Mouse (Mus musculus) neural tube, embryonic 14.5 days (tissue): ENCODE results near the gene Rimbp2. TPM values are rescaled to one million over a fixed set of nuclear protein-coding genes. Genes with fewer than 3 reads are reported as not detected.
A peak's percentile ranks its signal among the peaks of the same experiment; 100 is the strongest.

Experiments used
- ATAC-seq: fragments of 200-750 bp; cut with Nextera tagmentation; 2 replicates; pipeline ENCODE4 v1.8.0; 2017; ENCODE audit warnings: low read depth, mild to moderate bottlenecking, moderate TSS enrichment, moderate library complexity
- H3K27ac ChIP-seq: fragments of 300-500 bp; sonication (generic); 2 replicates; pipeline ENCODE4 v1.5.1; 2014; ENCODE audit warnings: low read depth, mild to moderate bottlenecking, control low read depth, low read length, moderate library complexity, mixed read lengths
- H3K27me3 ChIP-seq: fragments of 300-500 bp; sonication (generic); 2 replicates; pipeline ENCODE4 v1.6.1; 2014; ENCODE audit warnings: low read length; ENCODE audit not compliant: control insufficient read depth, insufficient read depth
- H3K36me3 ChIP-seq: fragments of 300-500 bp; sonication (generic); 2 replicates; pipeline ENCODE4 v1.6.1; 2014; ENCODE audit warnings: low read length, mixed read lengths; ENCODE audit not compliant: control insufficient read depth, insufficient read depth
- H3K4me1 ChIP-seq: fragments of 300-500 bp; sonication (generic); 2 replicates; pipeline ENCODE4 v1.6.1; 2014; ENCODE audit warnings: low read length; ENCODE audit not compliant: control insufficient read depth, insufficient read depth
- H3K4me2 ChIP-seq: fragments of 300-500 bp; sonication (generic); 2 replicates; pipeline ENCODE4 v1.6.1; 2014; ENCODE audit warnings: mild to moderate bottlenecking, low read depth, low read length, control low read depth
- H3K4me3 ChIP-seq: fragments of 300-500 bp; sonication (generic); 2 replicates; pipeline ENCODE4 v1.5.1; 2014; ENCODE audit warnings: low read depth, low read length, control low read depth, mixed read lengths
- H3K9ac ChIP-seq: fragments of 300-500 bp; sonication (generic); replicated peaks from 2 replicates; pipeline ENCODE4 v1.6.1; 2014; ENCODE audit warnings: low read depth, mild to moderate bottlenecking, control low read depth, low read length, mixed read lengths
- H3K9me3 ChIP-seq: fragments of 300-500 bp; sonication (generic); 2 replicates; pipeline ENCODE4 v1.6.1; 2016; ENCODE audit warnings: low read length; ENCODE audit not compliant: control insufficient read depth
- WGBS: fragments of 180-500 bp; shearing (Covaris S2); extraction: QIAGEN DNeasy Blood & Tissue Kit; methylation state at CpG from one replicate; pipeline ENCODE4 v1.1.7; 2014; 5-methylcytosine and 5-hydroxymethylcytosine counted together
- polyA plus RNA-seq: library from polyadenylated mRNA; unstranded; fragments of >200 nt; fragmentation: Nextera tagmentation; extraction: Ambion mirVana; gene quantifications from 2 replicates; pipeline ENCODE4 v1.2.1, GENCODE M21; 2014

Gene Rimbp2
- polyA plus RNA-seq, 1 experiment from 2014 or later: 8.0 TPM

DNA sequence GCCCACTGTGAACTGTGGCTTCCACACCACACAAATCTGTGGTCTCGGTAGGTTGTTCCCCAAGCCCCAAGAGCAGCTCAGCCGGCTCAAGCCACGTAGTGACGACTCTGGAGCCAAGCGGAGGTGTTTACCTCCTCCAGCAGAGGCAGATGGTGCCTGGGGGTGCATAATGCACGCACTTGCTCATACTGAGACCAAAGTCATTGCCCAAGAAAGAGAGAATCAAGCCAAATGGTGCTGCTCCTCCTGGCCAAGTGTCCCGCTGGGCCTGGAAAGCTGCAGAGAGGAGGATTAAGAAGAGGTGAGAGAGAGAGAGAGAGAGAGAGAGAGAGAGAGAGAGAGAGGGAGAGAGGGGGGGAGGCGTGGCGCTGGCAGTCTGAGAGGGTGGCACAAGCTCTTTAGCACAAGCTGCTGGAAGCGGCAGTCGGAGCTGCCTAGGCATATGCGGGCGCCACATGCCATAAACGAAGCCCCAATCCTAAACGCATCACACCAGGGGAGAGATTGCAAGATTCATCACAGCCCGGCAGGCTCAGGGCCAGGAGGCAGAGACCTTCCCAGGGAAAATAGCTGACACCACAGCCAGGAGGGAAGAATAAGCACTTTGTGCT is 75.8 kb downstream of the Rimbp2 start:
- H3K4me2 ChIP-seq: no peak overlapping the region
- WGBS: 20% methylated on average over 16 of the region's 16 CpGs

GRCm38 (mm10) chr5:128871706-128872105 is 81.6 kb downstream of the Rimbp2 start:
- ATAC-seq: no peak
- Histone ChIP-seq H3K9me3 (no peaks in the 10 kb centered on the region), H3K36me3 (no peaks in the 10 kb centered on the region), H3K4me1 (no peaks in the 10 kb centered on the region), H3K9ac (no peak overlapping the region), H3K4me2 (no peak overlapping the region), H3K27me3 (no peaks in the 10 kb centered on the region), H3K4me3 (no peak overlapping the region), H3K27ac (no peak overlapping the region)
- 62% methylated on average over 3 of the region's 3 CpGs for whole genome bisulfite sequencing

More for the DNA sequence above, 75.8 kb downstream of the Rimbp2 start:
- Histone ChIP-seq H3K4me1 (peaks cover 9% of the 10 kb centered on the region), H3K27ac (peak overlapping the region; percentile 48; the same call in 1 of the 2 replicates), H3K4me3 (no peak overlapping the region), H3K9ac (no peak overlapping the region; the same call in 1 of the 2 replicates), H3K27me3 (no peaks in the 10 kb centered on the region), H3K9me3 (no peaks in the 10 kb centered on the region), H3K36me3 (no peaks in the 10 kb centered on the region)
- ATAC-seq: peak; percentile 65; the same call in 1 of the 2 replicates

DNA sequence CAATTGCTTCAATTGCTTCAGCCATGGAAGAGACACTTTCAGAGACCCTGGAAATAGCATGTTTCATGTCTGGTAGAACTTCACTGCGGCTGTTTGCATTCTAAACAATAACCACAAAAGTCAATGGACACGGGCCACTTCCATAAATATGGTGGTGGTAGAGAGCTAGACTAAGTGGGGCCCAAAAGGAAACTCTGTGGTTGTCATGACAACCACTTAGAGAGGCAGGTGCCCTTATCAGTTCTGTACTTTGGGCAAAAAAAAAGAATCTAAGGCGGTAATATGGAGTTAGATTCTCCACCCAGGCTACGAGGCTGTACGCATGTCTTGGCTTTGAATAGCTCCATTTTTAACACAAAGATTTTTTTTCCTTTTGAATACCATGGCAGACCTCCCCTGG is 86.5 kb downstream of the Rimbp2 start:
- H3K27me3 ChIP-seq: no peaks in the 10 kb centered on the region
- H3K9ac ChIP-seq: no peak overlapping the region
- no peak overlapping the region for H3K4me3 ChIP-seq
- 68% methylated on average over 5 of the region's 5 CpGs for WGBS
- H3K27ac ChIP-seq: no peak overlapping the region
- ATAC-seq: no peak
- no peak overlapping the region for H3K4me2 ChIP-seq
- no peaks in the 10 kb centered on the region for H3K4me1 ChIP-seq
- no peaks in the 10 kb centered on the region for H3K36me3 ChIP-seq
- no peaks in the 10 kb centered on the region for H3K9me3 ChIP-seq

- Histone ChIP-seq H3K9ac (no peak overlapping the region), H3K27me3 (no peaks in the 10 kb centered on the region), H3K4me1 (no peaks in the 10 kb centered on the region), H3K9me3 (no peaks in the 10 kb centered on the region), H3K4me3 (no peak overlapping the region), H3K4me2 (no peak overlapping the region), H3K27ac (no peak overlapping the region), H3K36me3 (no peaks in the 10 kb centered on the region)
- 78% methylated on average over 5 of the region's 5 CpGs for WGBS
- no peak for ATAC-seq
Observed at GRCm38 (mm10) chr5:128866291-128866690, 87.0 kb downstream of the Rimbp2 start.

DNA sequence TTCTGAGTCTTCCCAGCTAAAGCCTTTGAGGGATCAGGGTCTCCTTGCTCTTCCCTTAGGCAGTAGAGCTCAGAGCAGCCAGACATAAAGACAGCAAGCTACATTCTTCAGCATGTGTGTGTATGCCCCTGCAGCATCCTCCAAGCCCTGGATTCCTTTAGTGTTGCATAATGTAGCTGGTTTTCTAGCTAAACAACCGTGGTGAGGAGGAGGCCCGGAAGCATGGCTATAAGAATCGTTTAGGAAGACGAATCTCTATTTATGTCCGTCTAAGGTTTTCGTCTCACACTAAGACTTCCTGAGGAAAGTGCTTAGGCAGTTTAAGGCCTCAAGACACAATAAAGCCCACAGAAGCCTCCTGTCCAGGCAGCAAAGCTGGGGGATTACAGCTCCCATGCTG is 89.8 kb downstream of the Rimbp2 start:
- Histone ChIP-seq H3K27ac (no peak overlapping the region), H3K4me3 (no peak overlapping the region), H3K36me3 (no peaks in the 10 kb centered on the region), H3K4me1 (no peaks in the 10 kb centered on the region), H3K9ac (no peak overlapping the region), H3K4me2 (no peak overlapping the region), H3K9me3 (no peaks in the 10 kb centered on the region), H3K27me3 (no peaks in the 10 kb centered on the region)
- WGBS: 61% methylated on average over 6 of the region's 6 CpGs
- ATAC-seq: no peak

GRCm38 (mm10) chr5:128860907-128861306 is 92.4 kb downstream of the Rimbp2 start:
- H3K4me1 ChIP-seq: no peaks in the 10 kb centered on the region
- no peak overlapping the region for H3K4me2 ChIP-seq
- no peak overlapping the region for H3K4me3 ChIP-seq
- H3K9ac ChIP-seq: no peak overlapping the region
- H3K27ac ChIP-seq: no peak overlapping the region
- WGBS: 86% methylated on average over 3 of the region's 3 CpGs
- H3K9me3 ChIP-seq: no peaks in the 10 kb centered on the region
- no peak for ATAC-seq
- no peaks in the 10 kb centered on the region for H3K27me3 ChIP-seq
- no peaks in the 10 kb centered on the region for H3K36me3 ChIP-seq

- no peaks in the 10 kb centered on the region for H3K27me3 ChIP-seq
- 73% methylated on average over 6 of the region's 6 CpGs for WGBS
- H3K4me1 ChIP-seq: no peaks in the 10 kb centered on the region
- ATAC-seq: no peak
- H3K4me2 ChIP-seq: no peak overlapping the region
- no peaks in the 10 kb centered on the region for H3K36me3 ChIP-seq
- H3K27ac ChIP-seq: no peak overlapping the region
- H3K9me3 ChIP-seq: no peaks in the 10 kb centered on the region
- no peak overlapping the region for H3K9ac ChIP-seq
- no peak overlapping the region for H3K4me3 ChIP-seq
Observed at GRCm38 (mm10) chr5:128852791-128853190, 100.5 kb downstream of the Rimbp2 start.

- no peak for ATAC-seq
- WGBS: 82% methylated on average over 8 of the region's 8 CpGs
- no peak overlapping the region for H3K4me2 ChIP-seq
- no peak overlapping the region for H3K4me3 ChIP-seq
- no peaks in the 10 kb centered on the region for H3K27me3 ChIP-seq
- H3K36me3 ChIP-seq: no peaks in the 10 kb centered on the region
- no peaks in the 10 kb centered on the region for H3K9me3 ChIP-seq
- no peak overlapping the region for H3K9ac ChIP-seq
- H3K4me1 ChIP-seq: no peaks in the 10 kb centered on the region
- no peak overlapping the region for H3K27ac ChIP-seq
Observed at GRCm38 (mm10) chr5:128847806-128848205, 105.5 kb downstream of the Rimbp2 start.

DNA sequence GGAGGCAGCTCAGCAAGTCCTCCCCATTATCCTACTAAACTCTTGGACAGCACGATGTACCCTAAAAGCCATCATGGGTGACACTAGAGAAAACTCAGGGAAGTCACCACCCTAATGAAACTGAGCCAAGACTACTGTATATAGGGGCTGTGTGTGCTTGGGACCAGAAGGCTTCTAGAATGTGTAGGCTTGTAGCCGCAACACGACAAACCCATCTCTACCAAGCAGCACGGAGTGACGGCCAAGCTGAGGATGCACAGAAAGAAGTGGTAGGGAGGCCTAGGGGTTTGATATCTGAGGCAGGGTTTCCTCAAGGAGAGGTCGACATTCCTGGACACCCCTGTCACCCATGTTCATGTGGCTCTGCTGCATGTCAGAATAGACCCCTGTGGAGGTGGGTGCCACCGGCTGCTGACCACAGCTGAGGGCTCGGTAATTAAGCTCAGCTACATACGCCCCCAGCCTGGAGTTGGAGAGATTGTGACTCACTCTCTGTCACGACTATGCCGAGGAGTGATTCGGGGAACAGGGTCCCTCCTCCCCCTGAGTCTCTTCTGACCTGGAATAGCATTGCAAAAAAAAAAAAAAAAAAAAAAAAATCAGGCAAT is 106.7 kb downstream of the Rimbp2 start:
- Histone ChIP-seq H3K36me3 (no peaks in the 10 kb centered on the region), H3K4me2 (no peak overlapping the region), H3K27ac (no peak overlapping the region), H3K4me3 (no peak overlapping the region), H3K9me3 (no peaks in the 10 kb centered on the region), H3K4me1 (peaks cover 3% of the 10 kb centered on the region; the same call in 1 of the 2 replicates), H3K27me3 (no peaks in the 10 kb centered on the region), H3K9ac (no peak overlapping the region)
- 87% methylated on average over 12 of the region's 12 CpGs for WGBS
- ATAC-seq: no peak
